Mouse (Mus musculus) embryonic facial prominence, embryonic 12.5 days (tissue): ENCODE data around the gene Znrf1. TPM values are rescaled to one million over a fixed set of nuclear protein-coding genes. Genes with fewer than 3 reads are reported as not detected.

Experiments
- ATAC-seq: fragments of 200-750 bp; cut with Nextera tagmentation; 2 replicates; pipeline ENCODE4 v1.8.0; 2017; ENCODE audit not compliant: insufficient number of reproducible peaks, insufficient read depth, low FRiP score, low TSS enrichment
- H3K27ac ChIP-seq: fragments of 300-500 bp; sonication (generic); 2 replicates; pipeline ENCODE4 v1.5.1; 2016; ENCODE audit warnings: mild to moderate bottlenecking
- H3K27me3 ChIP-seq: fragments of 300-500 bp; sonication (generic); 2 replicates; pipeline ENCODE4 v1.6.1; 2016; ENCODE audit warnings: mild to moderate bottlenecking, moderate library complexity
- H3K36me3 ChIP-seq: fragments of 300-500 bp; sonication (generic); 2 replicates; pipeline ENCODE4 v1.6.1; 2016; ENCODE audit warnings: mild to moderate bottlenecking
- H3K4me1 ChIP-seq: fragments of 300-500 bp; sonication (generic); 2 replicates; pipeline ENCODE4 v1.6.1; 2016
- H3K4me2 ChIP-seq: fragments of 300-500 bp; sonication (generic); replicated peaks from 2 replicates; pipeline ENCODE4 v1.6.1; 2016; ENCODE audit warnings: mild to moderate bottlenecking, moderate library complexity
- H3K4me3 ChIP-seq: fragments of 300-500 bp; sonication (generic); 2 replicates; pipeline ENCODE4 v1.5.1; 2016; ENCODE audit warnings: mild to moderate bottlenecking
- H3K9ac ChIP-seq: fragments of 300-500 bp; sonication (generic); 2 replicates; pipeline ENCODE4 v1.6.1; 2016; ENCODE audit warnings: mild to moderate bottlenecking, moderate library complexity
- H3K9me3 ChIP-seq: fragments of 300-500 bp; sonication (generic); 2 replicates; pipeline ENCODE4 v1.6.1; 2016; ENCODE audit warnings: mild to moderate bottlenecking, moderate library complexity
- WGBS: fragments of 180-500 bp; shearing (Covaris S2); methylation state at CpG from one replicate; pipeline ENCODE4 v1.1.7; 2016; 5-methylcytosine and 5-hydroxymethylcytosine counted together
- polyA plus RNA-seq: library from polyadenylated mRNA; unstranded; fragments of >200 nt; fragmentation: Nextera tagmentation; extraction: Ambion mirVana; gene quantifications from 2 replicates; pipeline ENCODE4 v1.2.1, GENCODE M21; 2016

Gene Znrf1
- polyA plus RNA-seq, 1 experiment from 2014 or later = 79.5 TPM

DNA sequence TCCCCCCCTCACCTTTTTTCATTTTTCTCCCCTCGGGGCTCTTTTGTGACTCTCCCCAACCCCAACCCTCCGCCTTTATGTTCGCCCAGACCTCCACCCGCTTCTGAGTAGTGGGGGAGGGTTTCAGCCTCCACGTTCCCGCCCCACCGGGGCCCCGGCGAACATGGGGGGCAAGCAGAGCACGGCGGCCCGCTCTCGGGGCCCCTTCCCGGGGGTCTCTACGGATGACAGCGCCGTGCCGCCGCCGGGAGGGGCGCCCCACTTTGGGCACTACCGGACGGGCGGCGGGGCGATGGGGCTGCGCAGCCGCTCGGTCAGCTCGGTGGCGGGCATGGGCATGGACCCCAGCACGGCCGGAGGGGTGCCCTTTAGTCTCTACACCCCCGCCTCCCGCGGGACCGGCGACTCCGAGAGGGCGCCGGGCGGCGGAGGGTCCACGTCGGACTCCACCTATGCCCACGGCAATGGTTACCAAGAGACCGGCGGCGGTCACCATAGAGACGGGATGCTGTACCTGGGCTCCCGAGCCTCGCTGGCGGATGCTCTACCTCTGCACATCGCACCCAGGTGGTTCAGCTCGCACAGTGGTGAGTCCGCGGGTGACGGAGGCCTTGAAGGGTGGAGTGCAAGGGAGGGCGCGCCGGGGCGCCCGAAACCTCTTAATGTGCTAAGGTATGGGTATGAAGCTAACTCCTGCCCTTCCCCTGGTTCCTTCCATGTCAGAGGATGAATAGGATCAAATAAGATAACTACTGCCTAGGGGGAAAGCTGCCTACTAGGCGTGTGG is 1.3 kb downstream of the Znrf1 start:
- no peaks in the 10 kb centered on the region for H3K27me3 ChIP-seq
- H3K27ac ChIP-seq = peak overlapping the region; percentile 96
- peak overlapping the region; percentile 65 for H3K4me2 ChIP-seq
- H3K9me3 ChIP-seq = no peaks in the 10 kb centered on the region
- peak; percentile 47; the same call in 1 of the 2 replicates for ATAC-seq
- no peaks in the 10 kb centered on the region for H3K36me3 ChIP-seq
- H3K4me3 ChIP-seq = peak overlapping the region; percentile 91
- peak overlapping the region; percentile 98 for H3K9ac ChIP-seq
- under 1% methylated on average over 63 of the region's 64 CpGs for WGBS
- peaks cover 31% of the 10 kb centered on the region for H3K4me1 ChIP-seq

DNA sequence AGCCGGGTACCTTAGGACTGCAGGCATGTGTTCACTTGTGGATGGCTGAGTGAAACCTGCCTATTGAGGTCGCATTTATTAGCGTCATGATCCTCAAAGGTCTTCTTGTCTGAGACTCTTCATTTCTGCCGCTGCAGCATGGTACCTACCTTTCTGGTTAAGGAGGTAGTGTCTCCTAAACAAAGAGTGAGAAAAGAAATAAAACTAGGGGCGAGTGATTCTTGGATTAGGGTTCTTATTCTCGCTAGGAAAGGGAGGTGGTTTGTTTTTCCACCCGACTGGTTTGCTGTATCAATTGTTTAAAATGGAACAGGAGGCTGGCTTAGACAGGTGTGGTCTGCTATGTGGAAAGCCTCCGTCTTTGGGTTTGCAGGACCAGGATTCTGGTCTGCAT is 1.9 kb downstream of the Znrf1 start:
- peak; percentile 11; the same call in 1 of the 2 replicates for ATAC-seq
- Histone ChIP-seq H3K9ac (peak overlapping the region; percentile 98), H3K27me3 (no peaks in the 10 kb centered on the region), H3K4me2 (peak overlapping the region; percentile 65), H3K4me1 (peaks cover 31% of the 10 kb centered on the region), H3K9me3 (no peaks in the 10 kb centered on the region), H3K27ac (0 out of 2 replicates have a peak overlapping the region, but pooled peaks have one; percentile 30), H3K4me3 (peak overlapping the region; percentile 91), H3K36me3 (no peaks in the 10 kb centered on the region)
- WGBS = 7% methylated on average over 8 of the region's 8 CpGs

GRCm38 (mm10) chr8:111538194-111538593 is 2.3 kb downstream of the Znrf1 start:
- H3K27ac ChIP-seq = no peak overlapping the region
- no peaks in the 10 kb centered on the region for H3K9me3 ChIP-seq
- WGBS = 10% methylated on average over 2 of the region's 2 CpGs
- peak overlapping the region; percentile 91 for H3K4me3 ChIP-seq
- no peaks in the 10 kb centered on the region for H3K27me3 ChIP-seq
- H3K4me1 ChIP-seq = peaks cover 31% of the 10 kb centered on the region
- H3K36me3 ChIP-seq = no peaks in the 10 kb centered on the region
- peak overlapping the region; percentile 65 for H3K4me2 ChIP-seq
- peak overlapping the region; percentile 98 for H3K9ac ChIP-seq
- ATAC-seq = no peak

GRCm38 (mm10) chr8:111539422-111540076 is 3.7 kb downstream of the Znrf1 start:
- H3K36me3 ChIP-seq = no peaks in the 10 kb centered on the region; the same call in 1 of the 2 replicates
- no peak overlapping the region for H3K27ac ChIP-seq
- no peaks in the 10 kb centered on the region for H3K27me3 ChIP-seq
- 0 out of 2 replicates have a peak overlapping the region, but pooled peaks have one; percentile 34 for H3K9ac ChIP-seq
- H3K4me3 ChIP-seq = peak overlapping the region; percentile 19; the same call in 1 of the 2 replicates
- no peak for ATAC-seq
- 62% methylated on average over 10 of the region's 10 CpGs for WGBS
- H3K4me1 ChIP-seq = peaks cover 31% of the 10 kb centered on the region
- H3K4me2 ChIP-seq = peak overlapping the region; percentile 65
- H3K9me3 ChIP-seq = 0 out of 2 replicates have a peak, but pooled peaks cover 3% of the 10 kb centered on the region

DNA sequence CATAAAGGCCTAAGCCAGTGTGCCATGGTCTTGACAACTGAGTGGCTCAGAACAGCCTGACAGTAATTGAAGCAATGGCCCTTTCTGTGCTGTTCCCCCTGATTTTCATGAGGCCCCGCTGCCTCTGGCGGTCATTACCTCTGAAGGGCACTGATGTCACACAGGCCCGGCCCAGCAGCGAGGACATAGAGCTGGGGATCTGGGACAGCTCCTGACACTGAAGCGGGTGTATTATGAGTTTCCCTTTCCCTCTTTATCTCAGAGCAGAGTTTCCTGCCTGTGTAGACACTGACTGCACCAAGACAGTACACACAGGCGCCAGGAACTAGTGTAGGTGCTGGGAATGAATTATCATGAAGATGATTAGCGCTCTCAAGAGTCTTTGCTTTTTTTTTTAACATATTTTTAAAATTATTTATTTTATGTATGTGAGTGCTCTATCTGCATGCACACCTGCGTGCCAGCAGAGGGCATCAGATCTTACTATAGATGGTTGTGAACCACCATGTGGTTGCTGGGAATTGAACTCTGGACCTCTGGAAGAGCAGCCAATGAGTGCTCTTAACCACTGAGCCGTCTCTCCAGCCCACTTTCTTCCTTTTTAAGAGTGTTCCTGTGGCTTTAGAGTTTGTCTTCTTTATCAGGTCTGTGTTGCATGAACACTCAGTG is 7.9 kb downstream of the Znrf1 start:
- H3K4me1 ChIP-seq = peaks cover 24% of the 10 kb centered on the region
- no peak overlapping the region for H3K4me2 ChIP-seq
- H3K9me3 ChIP-seq = 0 out of 2 replicates have a peak, but pooled peaks cover 3% of the 10 kb centered on the region
- H3K27me3 ChIP-seq = no peaks in the 10 kb centered on the region
- H3K27ac ChIP-seq = no peak overlapping the region
- no peak overlapping the region for H3K4me3 ChIP-seq
- peaks cover 2% of the 10 kb centered on the region for H3K36me3 ChIP-seq
- ATAC-seq = no peak
- no peak overlapping the region for H3K9ac ChIP-seq
- 89% methylated on average over 9 of the region's 9 CpGs for WGBS

DNA sequence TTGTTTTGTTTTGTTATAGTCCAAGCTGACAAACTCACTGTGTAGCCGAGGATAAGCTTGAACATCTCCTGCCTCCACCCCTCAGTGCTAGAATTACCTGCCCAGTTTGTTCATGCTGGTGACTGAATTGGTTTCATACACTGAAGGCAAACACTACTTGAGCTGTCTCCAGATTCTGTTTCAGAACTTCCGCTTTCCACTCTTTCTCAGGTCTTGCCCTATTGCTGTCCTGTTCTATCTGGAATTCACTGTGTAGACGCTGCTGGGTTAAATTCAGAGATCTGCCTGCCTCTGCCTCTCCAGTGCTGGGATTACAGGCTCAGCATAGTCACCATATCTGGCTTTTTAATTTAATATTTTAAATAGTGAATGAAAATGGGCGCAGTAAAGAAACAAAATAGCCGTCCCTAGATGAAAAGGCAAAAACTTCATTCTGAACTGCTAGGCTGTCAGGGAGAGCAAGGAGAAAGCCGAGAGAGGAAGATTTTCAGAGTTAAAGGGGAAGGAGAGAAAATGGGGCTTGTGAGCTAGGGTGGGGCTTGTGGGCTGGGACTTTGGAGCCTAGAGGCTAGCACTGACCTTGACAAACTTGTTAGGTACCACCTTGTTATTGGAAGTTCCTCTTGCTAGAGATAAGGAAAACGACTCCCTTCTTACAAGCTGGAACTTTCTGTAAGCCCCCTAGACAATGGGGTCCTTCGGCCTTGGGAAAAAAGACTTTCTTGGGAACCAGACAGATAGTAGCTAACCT is 9.7 kb downstream of the Znrf1 start:
- Histone ChIP-seq H3K4me3 (no peak overlapping the region), H3K27ac (no peak overlapping the region), H3K9ac (no peak overlapping the region), H3K9me3 (0 out of 2 replicates have a peak, but pooled peaks cover 3% of the 10 kb centered on the region), H3K27me3 (no peaks in the 10 kb centered on the region), H3K36me3 (peaks cover 2% of the 10 kb centered on the region), H3K4me2 (no peak overlapping the region), H3K4me1 (peaks cover 9% of the 10 kb centered on the region; the same call in 1 of the 2 replicates)
- WGBS = 87% methylated on average over 8 of the region's 8 CpGs
- no peak for ATAC-seq

DNA sequence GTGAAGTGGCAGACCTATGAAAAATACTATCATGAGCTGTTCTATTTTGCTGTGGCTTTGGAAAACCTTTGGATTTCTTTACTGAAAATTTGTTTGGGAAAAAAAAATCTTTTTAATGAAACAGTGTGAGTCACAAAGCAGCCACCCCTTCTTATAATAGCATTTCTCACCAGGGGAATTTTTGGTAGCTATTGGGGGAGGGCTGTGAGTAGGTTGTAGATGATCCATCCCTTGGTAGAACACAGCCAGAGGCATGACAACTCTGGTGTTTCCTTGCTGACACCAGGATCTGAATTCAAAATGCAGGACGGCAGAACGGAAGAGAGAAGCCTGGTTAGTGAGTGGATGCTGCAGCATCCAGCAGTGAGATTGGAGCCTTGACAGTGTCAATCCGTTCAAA is 11.2 kb downstream of the Znrf1 start:
- Histone ChIP-seq H3K27me3 (no peaks in the 10 kb centered on the region), H3K36me3 (peaks cover 2% of the 10 kb centered on the region), H3K9ac (no peak overlapping the region), H3K27ac (no peak overlapping the region), H3K4me2 (no peak overlapping the region), H3K9me3 (0 out of 2 replicates have a peak, but pooled peaks cover 3% of the 10 kb centered on the region), H3K4me1 (no peaks in the 10 kb centered on the region; the same call in 1 of the 2 replicates), H3K4me3 (no peak overlapping the region)
- no peak for ATAC-seq
- WGBS = 89% methylated on average over 3 of the region's 3 CpGs

GRCm38 (mm10) chr8:111548201-111548600 is 12.3 kb downstream of the Znrf1 start:
- no peak overlapping the region for H3K4me2 ChIP-seq
- 88% methylated on average over 6 of the region's 6 CpGs for WGBS
- H3K4me1 ChIP-seq = no peaks in the 10 kb centered on the region; the same call in 1 of the 2 replicates
- H3K27me3 ChIP-seq = no peaks in the 10 kb centered on the region
- H3K4me3 ChIP-seq = no peak overlapping the region
- peaks cover 2% of the 10 kb centered on the region for H3K36me3 ChIP-seq
- 0 out of 2 replicates have a peak, but pooled peaks cover 3% of the 10 kb centered on the region for H3K9me3 ChIP-seq
- H3K9ac ChIP-seq = no peak overlapping the region
- ATAC-seq = no peak
- H3K27ac ChIP-seq = no peak overlapping the region

- Histone ChIP-seq H3K4me2 (no peak overlapping the region), H3K27me3 (no peaks in the 10 kb centered on the region), H3K4me1 (peaks cover 1% of the 10 kb centered on the region), H3K36me3 (peaks cover 2% of the 10 kb centered on the region; the same call in 1 of the 2 replicates), H3K27ac (peak overlapping the region; percentile 51), H3K4me3 (no peak overlapping the region), H3K9ac (no peak overlapping the region), H3K9me3 (no peaks in the 10 kb centered on the region)
- 64% methylated on average over 9 of the region's 9 CpGs for WGBS
- ATAC-seq = no peak
These were observed 14.3 kb downstream of the Znrf1 start for GRCm38 (mm10) chr8:111550002-111550870.

DNA sequence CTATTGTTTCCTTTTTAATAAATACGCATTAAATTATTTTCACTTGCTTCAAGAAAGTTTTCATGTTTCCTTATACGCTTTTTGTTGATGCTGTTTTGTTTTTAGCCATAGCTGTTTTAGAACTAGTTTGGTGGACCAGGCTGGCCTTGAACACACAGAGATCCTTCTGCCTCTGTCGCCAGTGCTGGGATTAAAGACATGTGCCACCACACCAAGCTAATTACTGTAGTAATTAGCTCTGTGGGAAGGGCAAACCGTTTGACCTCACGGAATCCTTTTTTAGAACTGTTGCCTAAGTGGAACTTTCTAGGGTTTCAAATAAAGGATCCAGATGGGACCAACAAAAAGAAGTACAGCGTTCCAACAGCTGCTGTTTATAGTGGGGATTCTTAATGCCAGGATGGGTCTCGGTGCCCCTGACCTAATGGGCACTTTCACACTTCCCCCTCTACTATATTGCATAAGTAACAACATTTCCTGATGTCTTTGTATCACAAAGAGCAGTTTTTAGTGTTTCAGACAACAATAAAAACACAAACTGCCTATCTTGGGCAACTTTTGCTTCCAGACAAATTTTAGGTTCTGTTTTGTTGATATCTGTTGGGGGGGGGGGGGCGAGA is 15.7 kb downstream of the Znrf1 start:
- no peaks in the 10 kb centered on the region for H3K9me3 ChIP-seq
- no peak overlapping the region for H3K4me2 ChIP-seq
- no peak for ATAC-seq
- peaks cover 4% of the 10 kb centered on the region for H3K4me1 ChIP-seq
- WGBS = 65% methylated on average over 8 of the region's 8 CpGs
- no peaks in the 10 kb centered on the region for H3K27me3 ChIP-seq
- H3K27ac ChIP-seq = no peak overlapping the region
- peaks cover 2% of the 10 kb centered on the region; the same call in 1 of the 2 replicates for H3K36me3 ChIP-seq
- H3K9ac ChIP-seq = no peak overlapping the region
- H3K4me3 ChIP-seq = no peak overlapping the region
